11 mouse cellular contexts compared by ENCODE assay signal in genomic region chr13:9140204-9140603, GRCm38 (mm10). TPM values are rescaled to one million over a fixed set of nuclear protein-coding genes. Genes with fewer than 3 reads are reported as not detected.
DNase-seq lines count a peak whose midpoint lies in the region; ATAC-seq and TF ChIP-seq lines count a peak whose summit lies in the region.
"Had no signal": no experiment of that assay in that cellular context is flagged by ENCODE, and none has a peak within 500 bp of the region (broad histone marks: within the 10 kb centered on the region; RNA-seq: fewer than 3 reads in every experiment).

No protein-coding gene starts in this region.

- no peak overlapping the region for H3K9ac ChIP-seq in forebrain, embryonic 14.5 days (ENCODE audit: low read length)
- H3K9ac ChIP-seq: embryonic facial prominence, embryonic 15.5 days; midbrain, embryonic 12.5 days had no signal

- DNase-seq in cerebellum, adult 11-12 months = peak; percentile 12
- DNase-seq in cerebellum, postnatal 14 days = no peak
- peak; percentile 13 for DNase-seq in lung, postnatal 25 days (ENCODE audit: low spot score)
- DNase-seq in lung, postnatal 10 days = no peak
- DNase-seq in cerebellum, adult 2 months = peak; percentile 38 to 61
- no peak for DNase-seq in ovary, postnatal 36 days (ENCODE audit: low spot score)
- DNase-seq in forebrain, embryonic 14.5 days (ENCODE audit: low spot score) = no peak
- DNase-seq: gastrocnemius, adult 2 months had no signal

- H3K27me3 ChIP-seq in cerebellum, adult 2 months (ENCODE audit: control insufficient read depth, insufficient read depth, low read length) = no peaks in the 10 kb centered on the region
- no peaks in the 10 kb centered on the region for H3K27me3 ChIP-seq in forebrain, embryonic 14.5 days (replicated peaks; ENCODE audit: control insufficient read depth, insufficient read depth, low read length)
- H3K27me3 ChIP-seq: embryonic facial prominence, embryonic 15.5 days; midbrain, embryonic 12.5 days had no signal

- H3K4me2 ChIP-seq in forebrain, embryonic 14.5 days (ENCODE audit: low read length) = no peak overlapping the region
- H3K4me2 ChIP-seq: embryonic facial prominence, embryonic 15.5 days; midbrain, embryonic 12.5 days had no signal

- 0 out of 2 replicates have a peak, but pooled peaks have one; percentile 44 for ATAC-seq in megakaryocyte progenitor cell, adult 5-6 weeks (replicated peaks; ENCODE audit: poor library complexity)
- no peak for ATAC-seq in forebrain, embryonic 14.5 days

- H3K36me3 ChIP-seq in forebrain, embryonic 14.5 days (ENCODE audit: control insufficient read depth, insufficient read depth, low read length) = peaks cover 65% of the 10 kb centered on the region

- H3K4me1 ChIP-seq in cerebellum, adult 2 months (ENCODE audit: control insufficient read depth, insufficient read depth, low read length) = peaks cover 4% of the 10 kb centered on the region; the same call in 1 of the 2 replicates
- no peaks in the 10 kb centered on the region for H3K4me1 ChIP-seq in forebrain, embryonic 14.5 days (ENCODE audit: control insufficient read depth, insufficient read depth, low read length)
- H3K4me1 ChIP-seq: embryonic facial prominence, embryonic 15.5 days had no signal

- H3K4me3 ChIP-seq in cerebellum, adult 2 months (replicated peaks; ENCODE audit: insufficient read depth, low read depth, low read length) = no peak overlapping the region
- H3K4me3 ChIP-seq in forebrain, embryonic 14.5 days (ENCODE audit: low read depth, low read length) = no peak overlapping the region
- H3K4me3 ChIP-seq: embryonic facial prominence, embryonic 15.5 days; gastrocnemius, adult 2 months; midbrain, embryonic 12.5 days had no signal

- H3K9me3 ChIP-seq in forebrain, embryonic 14.5 days (replicated peaks; ENCODE audit: control insufficient read depth, low read length) = no peaks in the 10 kb centered on the region
- H3K9me3 ChIP-seq: embryonic facial prominence, embryonic 15.5 days; midbrain, embryonic 12.5 days had no signal

- no peak for TF ChIP-seq POLR2A in cerebellum, adult 2 months (IDR thresholded peaks at IDR 0.05; ENCODE audit: borderline replicate concordance, insufficient read depth, low read length)

- no peak for TF ChIP-seq CTCF in cerebellum, adult 2 months (IDR thresholded peaks at IDR 0.05; ENCODE audit: borderline replicate concordance, insufficient read depth, low read depth, low read length)

- H3K27ac ChIP-seq in cerebellum, adult 2 months (ENCODE audit: insufficient read depth, low read length) = no peak overlapping the region
- no peak overlapping the region for H3K27ac ChIP-seq in forebrain, embryonic 14.5 days (ENCODE audit: low read depth, low read length)
- H3K27ac ChIP-seq: embryonic facial prominence, embryonic 15.5 days; gastrocnemius, adult 2 months; midbrain, embryonic 12.5 days had no signal

- 26% methylated on average over 10 of the region's 10 CpGs for WGBS in cerebellum, adult 2 months
- WGBS in forebrain, embryonic 14.5 days = 81% methylated on average over 10 of the region's 10 CpGs

RNA-seq across cellular contexts. Expression of gene Larp4b, which starts 46.5 kb away (rescaled TPM):
- polyA plus RNA-seq in cerebellum, adult 2 months (2012; rRNA removed) = 35.4 and 35.7 TPM in 2 replicates
- 77.1 and 82.9 TPM in 2 replicates for total RNA-seq in megakaryocyte progenitor cell, adult 5-6 weeks (2015)
- 73.3 and 90.9 TPM in 2 replicates for total RNA-seq in megakaryocyte progenitor cell, adult 5-6 weeks (2017)
- polyA plus RNA-seq in forebrain, embryonic 14.5 days (2014; fragmentation: Nextera tagmentation; extraction: Ambion mirVana) = 37.0 and 41.0 TPM in 2 replicates

Comparison
In these comparisons a context has a peak if more than half of its experiments do, and no peak if none do; other contexts are left out.
1. DNase-seq: peak in cerebellum, adult 11-12 months (single experiment), lung, postnatal 25 days (single experiment) and cerebellum, adult 2 months (2 of 2); none in cerebellum, postnatal 14 days (0 of 2), lung, postnatal 10 days (single experiment), ovary, postnatal 36 days (single experiment) and forebrain, embryonic 14.5 days (single experiment).